Mouse (Mus musculus) c-Kit-negative CD71-positive TER-119-positive erythroid progenitor cells, embryonic 14.5 days (primary cell): ENCODE data around the gene Ptma.
"Not testable (repeated sequence)": the region's sequence is repeated elsewhere in the genome, so short reads cannot be mapped to it uniquely, and the experiment has no call there.

Experiments
- DNase-seq: peaks from one replicate; pipeline ENCODE4 v3.0.0-alpha.2; 2013; ENCODE audit warnings: low read depth, low spot score

Ptma gene

GRCm38 (mm10) chr1:86526116-86526788, at the start of gene Ptma:
TSS of gene Ptma (plus strand) at chr1:86526726.
- DNase-seq, result peak; percentile 88

DNA sequence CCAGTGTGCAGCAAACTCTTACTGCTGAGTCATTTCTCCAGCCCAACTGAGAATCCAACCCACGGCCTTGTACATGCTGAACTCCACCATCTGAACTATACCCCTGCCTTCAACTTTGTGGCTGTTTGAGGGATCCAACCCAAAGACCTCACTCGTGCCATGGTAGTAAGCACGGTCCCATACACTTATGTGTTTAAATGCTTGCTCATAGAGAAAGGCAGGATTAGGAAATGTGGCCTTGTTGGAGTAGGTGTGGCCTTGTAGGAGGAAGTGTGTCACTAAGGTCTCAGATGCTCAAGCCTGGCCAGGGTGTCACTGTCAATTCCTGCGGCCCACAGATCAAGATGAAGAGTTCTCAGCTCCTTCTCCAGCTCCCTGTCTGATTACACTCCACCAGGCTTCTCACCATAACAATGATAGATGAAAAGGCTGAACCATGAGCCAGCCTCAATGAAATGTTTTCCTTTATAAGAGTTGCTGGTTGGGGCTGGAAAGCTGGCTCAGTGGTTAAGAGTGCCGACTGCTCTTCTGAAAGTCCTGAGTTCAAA, 48.7 kb upstream of the Ptma start:
- no peak for DNase-seq

DNA sequence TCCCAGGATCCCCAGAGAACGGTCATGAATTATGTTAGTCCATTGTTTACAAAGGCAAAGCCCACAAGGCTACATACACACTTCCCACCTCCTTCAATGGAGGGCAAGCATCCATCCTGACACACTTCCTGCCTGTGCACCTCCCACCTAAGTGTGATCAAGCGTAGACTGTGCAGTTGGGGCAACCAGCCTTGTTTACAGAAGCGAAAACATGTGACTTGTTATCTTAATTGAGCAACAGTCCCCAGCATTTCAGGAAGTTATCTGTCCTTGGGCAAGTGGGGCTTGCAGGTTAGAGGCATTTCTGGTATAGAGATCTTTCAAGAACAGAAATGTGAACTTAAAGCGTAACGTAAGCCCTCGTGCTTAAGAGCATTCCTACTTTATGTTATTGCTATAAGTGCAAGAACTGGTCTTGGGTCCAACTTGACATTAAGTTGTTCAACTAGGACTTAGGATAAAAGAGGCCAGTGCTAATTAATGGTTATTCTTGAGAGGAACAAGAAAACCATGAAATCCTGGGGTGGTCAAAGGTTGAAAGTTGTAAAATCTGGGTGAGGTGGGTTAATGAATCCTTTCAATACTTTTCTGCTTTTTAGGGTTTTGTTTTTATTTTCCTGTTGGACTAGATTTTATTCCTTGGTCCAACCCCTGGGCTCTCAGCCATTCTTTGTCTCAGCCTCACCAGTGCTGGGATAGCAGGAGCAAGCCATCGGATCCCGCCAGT, 47.3 kb upstream of the Ptma start:
- DNase-seq, result no peak

DNA sequence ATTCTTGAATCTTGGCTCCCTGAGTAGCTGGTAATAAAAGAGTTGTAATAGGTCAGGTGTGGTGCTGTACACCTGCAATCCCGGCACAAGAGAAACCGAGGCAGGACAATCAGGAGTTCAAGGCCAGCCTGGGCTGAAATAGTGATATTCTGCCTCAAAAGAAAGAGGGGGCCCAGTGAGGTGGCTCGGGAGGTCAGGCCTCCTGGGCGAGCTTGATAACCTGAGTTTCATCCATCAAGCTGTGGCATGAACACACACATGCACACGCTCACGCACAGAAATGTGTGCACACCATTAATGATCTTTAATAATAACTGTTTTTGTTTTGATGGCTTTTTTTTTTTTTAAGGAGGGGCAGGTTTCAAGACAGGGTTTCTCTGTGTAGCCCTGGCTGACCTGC, 46.2 kb upstream of the Ptma start:
- DNase-seq, result no peak

- no peak for DNase-seq
Measured at GRCm38 (mm10) chr1:86480735-86481447, 45.6 kb upstream of the Ptma start.

DNA sequence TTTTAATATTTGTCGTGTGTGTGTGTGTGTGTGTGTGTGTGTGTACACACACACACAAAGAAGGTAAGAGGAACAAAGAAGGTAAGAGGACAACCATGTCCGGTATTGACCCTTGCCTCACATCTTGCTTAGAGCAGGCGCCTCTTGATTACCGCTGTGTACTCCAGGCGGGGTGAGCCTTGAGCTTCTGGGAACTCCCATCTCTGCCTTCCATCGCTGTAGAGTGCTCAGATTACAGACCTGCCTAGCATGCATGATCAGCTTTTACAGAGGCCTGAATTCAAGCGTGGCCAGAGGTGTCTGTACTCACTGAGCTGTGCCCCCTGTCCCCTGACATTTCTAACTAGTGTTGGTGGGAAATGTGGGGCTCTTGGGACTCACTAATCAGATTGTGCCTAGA, 45.1 kb upstream of the Ptma start:
- DNase-seq, result no peak

DNA sequence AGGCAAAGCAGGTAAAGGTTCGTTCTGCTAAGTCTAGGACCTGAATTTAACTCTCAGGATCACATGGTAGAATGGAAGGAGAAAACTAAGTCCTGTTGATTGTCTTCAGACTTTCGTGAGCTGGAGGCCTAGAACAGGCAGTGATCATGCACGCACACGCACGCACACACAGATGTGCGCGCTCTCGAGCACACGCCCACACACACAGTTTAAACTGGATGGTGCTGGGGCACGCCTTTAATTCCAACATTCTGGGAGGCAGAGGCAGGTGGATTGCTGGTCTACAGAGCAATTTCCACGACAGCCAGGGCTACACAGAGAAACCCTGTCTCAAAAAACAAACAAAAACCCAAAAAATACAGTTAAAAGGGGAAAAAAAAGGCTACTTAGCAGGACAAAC, 44.2 kb upstream of the Ptma start:
- DNase-seq, result no peak

DNA sequence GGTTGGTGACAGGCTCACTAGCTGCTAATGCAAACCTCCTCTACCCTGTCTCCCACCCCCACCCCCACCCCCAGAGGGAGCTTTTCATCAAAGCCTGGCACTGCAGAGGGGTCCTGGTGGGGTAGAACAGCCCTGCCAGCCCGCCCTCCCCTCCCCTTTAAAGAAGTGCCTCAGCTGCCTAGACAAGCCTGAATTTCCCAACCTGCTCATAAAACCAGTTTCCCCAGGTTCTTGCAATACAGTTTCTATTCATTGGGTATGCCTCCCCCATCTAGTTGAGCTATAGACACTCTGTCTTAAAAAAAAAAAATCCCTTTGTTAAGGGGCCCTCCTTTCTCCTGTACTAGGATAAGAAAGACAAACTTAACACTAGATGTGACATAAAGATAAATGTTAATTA, 43.8 kb upstream of the Ptma start:
- DNase-seq, result no peak

- no peak for DNase-seq
Measured at GRCm38 (mm10) chr1:86485346-86485745, 41.2 kb upstream of the Ptma start.

- DNase-seq, result not testable (repeated sequence)
Measured at GRCm38 (mm10) chr1:86485858-86486257, 40.7 kb upstream of the Ptma start.

GRCm38 (mm10) chr1:86486703-86487294, 39.7 kb upstream of the Ptma start:
- no peak for DNase-seq

GRCm38 (mm10) chr1:86487295-86487907, 39.1 kb upstream of the Ptma start:
- DNase-seq, result peak; percentile 96

DNA sequence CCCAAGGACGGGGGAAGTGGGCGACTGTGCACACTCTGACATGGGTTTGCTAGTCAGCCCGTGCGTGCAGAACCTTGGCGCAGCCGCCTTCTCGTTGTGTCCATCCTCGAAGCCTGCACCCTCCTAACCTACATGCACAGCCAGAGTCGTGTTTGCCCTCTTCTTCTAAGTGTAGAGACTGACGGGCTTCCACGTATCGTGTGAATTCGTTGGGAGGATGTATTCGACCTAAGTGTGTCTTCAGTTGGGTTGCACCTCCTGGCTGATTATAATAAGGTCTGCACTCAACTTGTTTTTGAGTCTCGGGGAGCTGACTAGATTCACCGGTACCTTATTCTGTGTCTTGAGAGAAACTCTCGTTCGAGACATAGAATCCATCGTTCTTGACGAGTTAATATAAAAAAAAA, 38.6 kb upstream of the Ptma start:
- no peak for DNase-seq

- DNase-seq, result no peak
Measured at GRCm38 (mm10) chr1:86488326-86488725, 38.2 kb upstream of the Ptma start.

GRCm38 (mm10) chr1:86488774-86489173, 37.8 kb upstream of the Ptma start:
- no peak for DNase-seq

- DNase-seq, result no peak
Measured at GRCm38 (mm10) chr1:86489901-86490300, 36.6 kb upstream of the Ptma start.

- no peak for DNase-seq
Measured at GRCm38 (mm10) chr1:86490697-86491096, 35.8 kb upstream of the Ptma start.

DNA sequence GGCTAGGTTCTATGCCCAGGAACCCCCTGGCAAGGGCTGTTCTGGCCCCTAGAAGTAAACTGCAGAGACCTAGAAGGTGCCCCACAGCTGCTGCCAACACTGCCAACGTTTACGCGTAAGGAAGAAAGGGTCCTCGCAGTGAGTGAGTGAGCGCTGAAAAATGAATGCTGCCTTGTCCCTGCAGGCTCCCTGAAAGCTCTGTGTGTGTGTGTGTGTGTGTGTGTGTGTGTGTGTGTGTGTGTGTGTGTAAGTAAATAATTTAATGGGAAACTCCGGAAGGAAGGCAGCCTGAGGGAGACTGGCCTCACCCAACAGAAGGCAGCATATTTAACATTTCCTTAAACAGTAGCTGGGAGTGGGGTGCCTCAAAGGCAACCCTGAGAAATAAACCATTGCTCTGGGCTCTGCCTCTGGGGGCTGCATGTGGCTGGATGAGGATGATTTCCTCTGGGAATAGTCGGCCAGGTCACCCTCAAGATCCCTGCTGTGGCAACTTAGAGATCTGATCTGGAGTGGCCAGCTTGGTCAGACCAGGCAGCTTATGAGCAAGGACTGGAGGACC, 34.9 kb upstream of the Ptma start:
- DNase-seq, result no peak

GRCm38 (mm10) chr1:86492095-86493070, 34.1 kb upstream of the Ptma start:
- DNase-seq, result no peak

DNA sequence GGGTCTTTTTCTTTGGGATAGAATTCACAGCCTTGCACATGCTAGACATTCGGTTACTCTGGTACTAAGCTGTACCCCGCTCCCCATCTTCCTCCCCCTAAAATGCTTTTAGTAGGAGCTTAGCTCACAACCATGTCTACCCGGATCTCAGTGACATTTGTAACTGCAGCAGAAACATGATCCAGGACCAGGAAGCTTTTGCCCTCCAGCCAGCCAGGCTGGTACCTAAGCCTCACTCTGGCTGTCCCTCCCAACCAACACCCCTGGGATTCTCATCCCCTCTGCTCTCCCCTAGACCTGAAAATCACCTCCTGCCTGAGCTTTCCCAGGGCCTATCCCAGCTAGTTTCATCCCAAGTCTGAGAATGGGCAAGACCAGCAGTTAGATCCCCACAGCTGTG, 32.7 kb upstream of the Ptma start:
- no peak for DNase-seq
